Mouse (Mus musculus) MEL (cell line): ENCODE results near the gene Prkcb. TPM values are rescaled to one million over a fixed set of nuclear protein-coding genes. Genes with fewer than 3 reads are reported as not detected.

Experiments used
- DNase-seq: peaks from one replicate; pipeline ENCODE4 v3.0.0; 2011; ENCODE audit warnings: low read depth, low spot score
- H3K27ac ChIP-seq: 2 replicates; pipeline ENCODE4 v1.5.1; 2012; ENCODE audit warnings: low read depth, mild to moderate bottlenecking, control low read depth, low read length, moderate library complexity; ENCODE audit not compliant: control insufficient read depth
- H3K27me3 ChIP-seq, 2 experiments: fragments of 150-350 bp in 1 of 2; sonication (generic) in 1 of 2; 2 replicates each; pipeline ENCODE4 v1.6.1; 2012; ENCODE audit warnings: low read length in 2 of 2, mild to moderate bottlenecking in 2 of 2, improper control_type of control experiment in 1 of 2, moderate library complexity in 1 of 2; ENCODE audit not compliant: insufficient read depth in 2 of 2, control insufficient read depth in 1 of 2
- H3K36me3 ChIP-seq, 2 experiments: 2 replicates each; pipeline ENCODE4 v1.6.1; 2012 to 2014; ENCODE audit warnings: low read length in 2 of 2, improper control_type of control experiment in 1 of 2, inconsistent platforms in 1 of 2, mild to moderate bottlenecking in 1 of 2; ENCODE audit not compliant: insufficient read depth in 2 of 2, control insufficient read depth in 1 of 2
- H3K4me1 ChIP-seq, 2 experiments: fragments of 150-350 bp in 1 of 2; sonication (generic) in 1 of 2; 2 replicates each; pipeline ENCODE4 v1.6.1; 2012; ENCODE audit warnings: low read length in 2 of 2, improper control_type of control experiment in 1 of 2, mild to moderate bottlenecking in 1 of 2; ENCODE audit not compliant: insufficient read depth in 2 of 2, control insufficient read depth in 1 of 2
- H3K4me3 ChIP-seq, 2 experiments: fragments of 150-350 bp in 1 of 2; sonication (generic) in 1 of 2; 2 replicates each; pipeline ENCODE4 v1.5.1; 2012; ENCODE audit warnings: low read depth in 2 of 2, low read length in 2 of 2, mild to moderate bottlenecking in 2 of 2, moderate library complexity in 2 of 2, control low read depth in 1 of 2, improper control_type of control experiment in 1 of 2; ENCODE audit not compliant: control insufficient read depth in 1 of 2, insufficient read depth in 1 of 2
- H3K79me2 ChIP-seq: 2 replicates; pipeline ENCODE4 v1.6.1; 2012; ENCODE audit warnings: mild to moderate bottlenecking, low read length, moderate library complexity; ENCODE audit not compliant: control insufficient read depth, poor library complexity, insufficient read depth
- H3K9ac ChIP-seq: 2 replicates; pipeline ENCODE4 v1.6.1; 2012; ENCODE audit warnings: low read depth, mild to moderate bottlenecking, control low read depth, low read length, moderate library complexity; ENCODE audit not compliant: control insufficient read depth, poor library complexity, severe bottlenecking
- H3K9me3 ChIP-seq: fragments of 150-350 bp; sonication (generic); replicated peaks from 2 replicates; pipeline ENCODE4 v1.6.1; 2012; ENCODE audit warnings: mild to moderate bottlenecking, low read length, improper control_type of control experiment, moderate library complexity; ENCODE audit not compliant: insufficient read depth
- CHD2 ChIP-seq: IDR thresholded peaks from 2 replicates; pipeline ENCODE4 v1.6.1; 2011; ENCODE audit warnings: low read length, improper control_type of control experiment
- CTCF ChIP-seq, 3 experiments: IDR thresholded peaks in 2 of 3; conservative IDR thresholded peaks in 1 of 3; 2 replicates each; pipeline ENCODE4 v1.5.1; 2011 to 2012; ENCODE audit warnings: low read length in 3 of 3, low read depth in 2 of 3, mild to moderate bottlenecking in 2 of 3, improper control_type of control experiment in 1 of 3, inconsistent platforms in 1 of 3, mixed read lengths in 1 of 3, moderate library complexity in 1 of 3; ENCODE audit not compliant: control insufficient read depth in 1 of 3, insufficient read depth in 1 of 3, poor library complexity in 1 of 3, severe bottlenecking in 1 of 3
- E2F4 ChIP-seq: IDR thresholded peaks from 2 replicates; pipeline ENCODE4 v1.6.1; 2011; ENCODE audit warnings: low read depth, low read length, improper control_type of control experiment, borderline replicate concordance
- ELF1 ChIP-seq: IDR thresholded peaks from 2 replicates; pipeline ENCODE4 v1.6.1; 2014; ENCODE audit warnings: low read depth, mild to moderate bottlenecking, inconsistent platforms, low read length, improper control_type of control experiment, moderate library complexity
- GABPA ChIP-seq: IDR thresholded peaks from 2 replicates; pipeline ENCODE4 v1.6.1; 2012; ENCODE audit warnings: low read depth, mild to moderate bottlenecking, inconsistent platforms, low read length, improper control_type of control experiment, moderate library complexity
- GATA1 ChIP-seq: IDR thresholded peaks from 2 replicates; pipeline ENCODE4 v1.6.1; 2011; ENCODE audit warnings: low read depth, low read length, improper control_type of control experiment
- HCFC1 ChIP-seq: IDR thresholded peaks from 2 replicates; pipeline ENCODE4 v1.6.1; 2012; ENCODE audit warnings: low read depth, mild to moderate bottlenecking, inconsistent platforms, low read length, improper control_type of control experiment, moderate library complexity
- JUND ChIP-seq: IDR thresholded peaks from 2 replicates; pipeline ENCODE4 v1.6.1; 2011; ENCODE audit warnings: low read depth, mild to moderate bottlenecking, improper control_type of control experiment, low read length
- MEF2A ChIP-seq: IDR thresholded peaks from 2 replicates; pipeline ENCODE4 v1.6.1; 2014; ENCODE audit warnings: low read depth, mild to moderate bottlenecking, inconsistent platforms, low read length, improper control_type of control experiment; ENCODE audit not compliant: poor library complexity, insufficient replicate concordance, severe bottlenecking; ENCODE audit errors: extremely low read depth
- MYB ChIP-seq: IDR thresholded peaks from 2 replicates; pipeline ENCODE4 v1.6.1; 2011; ENCODE audit warnings: mild to moderate bottlenecking, low read depth, low read length, improper control_type of control experiment
- MYC ChIP-seq: IDR thresholded peaks from 2 replicates; pipeline ENCODE4 v1.6.1; 2011; ENCODE audit warnings: low read depth, mild to moderate bottlenecking, low read length, improper control_type of control experiment, moderate library complexity
- NELFE ChIP-seq: IDR thresholded peaks from 2 replicates; pipeline ENCODE4 v1.6.1; 2011; ENCODE audit warnings: low read depth, low read length, improper control_type of control experiment
- NRF1 ChIP-seq: IDR thresholded peaks from 2 replicates; pipeline ENCODE4 v1.6.1; 2014; ENCODE audit warnings: low read depth, mild to moderate bottlenecking, inconsistent platforms, low read length, improper control_type of control experiment, moderate library complexity; ENCODE audit not compliant: poor library complexity, insufficient read depth, severe bottlenecking
- POLR2A ChIP-seq, 2 experiments: IDR thresholded peaks; 2 replicates each; pipeline ENCODE4 v1.6.1; 2011 to 2012; ENCODE audit warnings: low read length in 2 of 2, mild to moderate bottlenecking in 2 of 2, control low read depth in 1 of 2, improper control_type of control experiment in 1 of 2, low read depth in 1 of 2, moderate library complexity in 1 of 2; ENCODE audit not compliant: control insufficient read depth in 1 of 2, insufficient read depth in 1 of 2, poor library complexity in 1 of 2
- POLR2AphosphoS2 ChIP-seq: IDR thresholded peaks from 2 replicates; pipeline ENCODE4 v1.6.1; 2011; ENCODE audit warnings: low read length, improper control_type of control experiment
- RAD21 ChIP-seq: IDR thresholded peaks from 2 replicates; pipeline ENCODE4 v1.6.1; 2011; ENCODE audit warnings: mild to moderate bottlenecking, low read depth, low read length, improper control_type of control experiment
- RCOR1 ChIP-seq: IDR thresholded peaks from 2 replicates; pipeline ENCODE4 v1.6.1; 2012; ENCODE audit warnings: low read depth, mild to moderate bottlenecking, inconsistent platforms, low read length, improper control_type of control experiment
- SIN3A ChIP-seq: IDR thresholded peaks from 2 replicates; pipeline ENCODE4 v1.6.1; 2012; ENCODE audit warnings: low read length, improper control_type of control experiment, inconsistent platforms
- SMC3 ChIP-seq: IDR thresholded peaks from 2 replicates; pipeline ENCODE4 v1.6.1; 2011; ENCODE audit warnings: low read depth, low read length, improper control_type of control experiment
- TBP ChIP-seq: IDR thresholded peaks from 2 replicates; pipeline ENCODE4 v1.8.0; 2011; ENCODE audit warnings: low read depth, low read length, improper control_type of control experiment
- USF1 ChIP-seq: IDR thresholded peaks from 2 replicates; pipeline ENCODE4 v1.6.1; 2014; ENCODE audit warnings: low read depth, mild to moderate bottlenecking, inconsistent platforms, low read length, improper control_type of control experiment, moderate library complexity
- ZKSCAN1 ChIP-seq: IDR thresholded peaks from 2 replicates; pipeline ENCODE4 v1.6.1; 2012; ENCODE audit warnings: low read depth, mild to moderate bottlenecking, inconsistent platforms, low read length, improper control_type of control experiment, moderate library complexity
- ZMIZ1 ChIP-seq: IDR thresholded peaks from 2 replicates; pipeline ENCODE4 v1.6.1; 2012; ENCODE audit warnings: low read depth, mild to moderate bottlenecking, inconsistent platforms, low read length, improper control_type of control experiment, moderate library complexity
- ZNF384 ChIP-seq: IDR thresholded peaks from 2 replicates; pipeline ENCODE4 v1.6.1; 2012; ENCODE audit warnings: low read depth, mild to moderate bottlenecking, inconsistent platforms, low read length, improper control_type of control experiment
- polyA plus RNA-seq, 2 experiments: library from polyadenylated mRNA; stranded (reverse) in 1 of 2; unstranded in 1 of 2; fragments of >175 nt in 1 of 2; fragments of >200 nt in 1 of 2; gene quantifications; 2 replicates each; pipeline versions ENCODE4 v1.2.1 to v1.2.4; 2012; ENCODE audit warnings: low replicate concordance in 2 of 2, low read depth in 1 of 2; ENCODE audit not compliant: insufficient read length in 2 of 2, insufficient read depth in 1 of 2, missing spikeins in 1 of 2
- total RNA-seq: library from RNA; depleted of rRNA; stranded (reverse); fragments of 300-350 nt; gene quantifications from 2 replicates; pipeline ENCODE4 v1.2.3, GENCODE M21; 2012

The Prkcb gene
- total and polyA plus RNA-seq, 3 experiments = not detected

DNA sequence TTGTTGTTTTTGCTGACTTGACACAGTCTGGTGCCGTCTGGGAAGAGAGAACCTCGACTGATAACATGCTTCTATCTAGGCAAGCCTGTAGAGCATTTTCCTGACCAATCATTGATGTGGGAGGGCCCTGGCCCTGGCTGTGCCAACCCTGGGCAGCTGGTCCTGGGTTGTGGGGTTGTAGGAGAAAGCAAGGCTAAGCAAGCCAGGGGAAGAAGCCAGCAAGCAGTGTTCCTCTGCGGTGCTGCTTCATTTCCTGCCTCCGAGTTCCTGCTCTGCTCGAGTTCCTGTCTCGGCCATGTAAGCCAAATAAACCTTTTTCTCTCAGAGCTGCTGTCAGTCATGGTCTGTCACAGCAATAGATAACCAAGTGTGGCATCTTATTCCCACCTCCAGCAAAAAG, 121.4 kb downstream of the Prkcb start (continued):
- TF ChIP-seq MEF2A (no peak), MYC (no peak), RCOR1 (no peak)

DNA sequence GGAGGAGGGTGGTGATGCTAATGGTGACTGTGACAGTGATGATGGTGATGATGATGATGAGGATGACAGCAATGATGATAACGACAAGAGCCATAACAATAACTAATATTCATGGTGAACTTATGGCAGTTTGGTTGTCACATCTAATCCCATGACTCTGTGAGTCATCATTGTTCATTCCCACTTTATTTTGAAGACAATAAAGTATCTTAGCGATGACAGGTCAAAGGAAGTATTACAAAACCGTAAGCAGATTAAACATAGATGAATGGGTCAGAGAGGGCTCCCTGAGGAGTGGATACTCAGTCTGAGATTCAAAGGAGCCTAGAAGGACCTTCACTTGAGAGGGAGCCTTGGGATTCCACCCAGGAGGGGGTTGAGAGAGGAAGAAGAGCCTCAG, 122.3 kb downstream of the Prkcb start:
- H3K9me3 ChIP-seq = no peaks in the 10 kb centered on the region
- no peak overlapping the region for H3K9ac ChIP-seq
- H3K79me2 ChIP-seq = no peaks in the 10 kb centered on the region
- TF ChIP-seq POLR2AphosphoS2 = no peak
- no peak for TF ChIP-seq ZNF384
- TF ChIP-seq POLR2A (IDR thresholded peaks at IDR 0.05; ENCODE audit: control insufficient read depth in 1 of 2, insufficient read depth in 1 of 2, low read depth in 1 of 2, low read length in 2 of 2, poor library complexity in 1 of 2) = no peak
- no peak for TF ChIP-seq NRF1
- no peak for TF ChIP-seq HCFC1
- TF ChIP-seq CTCF (IDR thresholded peaks at IDR 0.05 in 2 of 3, conservative IDR thresholded peaks at IDR 0.05 in 1 of 3; ENCODE audit: control insufficient read depth in 1 of 3, insufficient read depth in 1 of 3, low read depth in 2 of 3, low read length in 3 of 3, poor library complexity in 1 of 3, severe bottlenecking in 1 of 3) = no peak
- TF ChIP-seq JUND = no peak
- TF ChIP-seq GATA1 = no peak
- no peak for TF ChIP-seq TBP
- no peak for TF ChIP-seq NELFE
- no peak for TF ChIP-seq MYB
- TF ChIP-seq ZMIZ1 = no peak
- TF ChIP-seq CHD2 = no peak
- no peak for TF ChIP-seq RAD21
- TF ChIP-seq SMC3 = no peak
- no peak for TF ChIP-seq SIN3A
- no peak for TF ChIP-seq RCOR1
- no peak for TF ChIP-seq E2F4
- TF ChIP-seq USF1 = no peak
- TF ChIP-seq ELF1 = no peak
- TF ChIP-seq, all 39 proteins: peak for 0
- Histone ChIP-seq H3K36me3 (no peaks in the 10 kb centered on the region), H3K27me3 (no peaks in the 10 kb centered on the region; a peak in 1 of 4 replicates), H3K4me1 (no peaks in the 10 kb centered on the region), H3K27ac (no peak overlapping the region), H3K4me3 (no peak overlapping the region)
- no peak for DNase-seq

DNA sequence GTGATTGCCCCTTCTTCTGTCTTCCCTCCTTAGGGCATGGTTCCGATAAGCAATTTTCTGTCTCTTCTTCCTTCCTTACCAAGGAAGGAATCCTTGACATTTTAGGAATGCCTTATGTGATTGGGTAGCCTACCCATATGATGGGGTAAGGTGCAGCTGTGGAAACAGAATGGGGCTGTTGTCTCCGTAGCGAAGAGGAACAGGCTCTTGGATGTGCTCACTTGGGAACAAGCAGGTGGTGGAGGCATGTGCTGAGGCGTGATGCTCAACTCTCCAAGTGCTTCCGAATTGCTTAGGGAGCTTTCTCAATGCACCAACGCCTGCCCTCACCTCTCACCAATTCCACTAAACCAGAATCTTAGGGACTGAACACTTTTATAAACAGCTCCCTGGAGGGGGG, 124.7 kb downstream of the Prkcb start:
- H3K27ac ChIP-seq = no peak overlapping the region
- H3K9ac ChIP-seq = no peak overlapping the region
- no peak overlapping the region for H3K4me3 ChIP-seq
- no peaks in the 10 kb centered on the region for H3K9me3 ChIP-seq
- no peaks in the 10 kb centered on the region for H3K4me1 ChIP-seq
- DNase-seq = no peak
- H3K36me3 ChIP-seq = no peaks in the 10 kb centered on the region
- H3K27me3 ChIP-seq = no peaks in the 10 kb centered on the region
- no peaks in the 10 kb centered on the region for H3K79me2 ChIP-seq
- no peak for TF ChIP-seq GABPA
- TF ChIP-seq RAD21 = no peak
- TF ChIP-seq SMC3 = no peak
- TF ChIP-seq ZKSCAN1 = no peak
